Mouse (Mus musculus): ENCODE measurements at regions not wholly inside any gene's neighbourhood (a gene's known extent, or its start where the extent isn't known, plus 50 kb on each side); places are given as distances from the start of the nearest gene placed in this dataset.
"Not testable (repeated sequence)": the region's sequence is repeated elsewhere in the genome, so short reads cannot be mapped to it uniquely, and the experiment has no call there.

DNA sequence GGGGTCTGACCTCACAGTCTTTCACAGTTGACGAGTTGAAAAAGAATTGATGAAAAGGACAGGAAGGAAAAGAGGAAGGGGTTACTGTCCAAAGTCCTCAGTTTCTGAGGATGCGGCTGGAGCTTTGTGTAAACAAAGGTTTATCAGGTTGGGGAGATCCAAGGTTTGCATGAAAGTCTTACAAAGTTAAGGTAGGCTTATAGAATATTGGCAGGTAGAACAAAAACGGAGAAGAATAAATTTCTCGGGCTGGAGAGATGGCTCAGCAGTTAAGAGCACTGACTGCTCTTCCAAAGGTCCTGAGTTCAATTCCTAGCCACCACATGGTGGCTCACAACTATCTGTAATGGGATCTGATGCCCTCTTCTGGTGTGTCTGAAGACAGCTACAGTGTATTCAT, 60.9 kb upstream of the Acpp start:
- not testable (repeated sequence) for DNase-seq (ENCODE audit: low read depth, low spot score)

DNA sequence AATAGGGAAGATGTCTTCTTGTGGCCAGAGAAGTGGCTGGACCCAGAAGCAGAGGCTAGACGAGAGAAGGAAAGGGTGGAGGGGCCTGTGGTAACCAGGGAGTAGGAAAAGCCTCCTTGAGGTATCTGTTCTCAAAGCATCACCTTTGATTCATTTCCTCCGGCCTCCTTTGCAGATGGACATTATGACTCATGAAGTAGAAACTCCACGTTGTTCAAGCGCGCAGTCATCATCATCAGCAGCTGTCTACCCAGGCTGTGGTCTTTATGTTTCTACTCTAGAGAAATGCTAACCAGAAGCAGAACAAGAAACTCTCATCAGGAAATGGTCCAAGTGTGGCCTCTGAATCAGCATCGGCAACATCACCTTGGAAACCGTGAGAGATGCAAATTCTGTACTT, 50.3 kb upstream of the Acpp start:
- no peak for DNase-seq (ENCODE audit: low read depth, low spot score)
